Mouse (Mus musculus) lung, embryonic 14.5 days (tissue): ENCODE results near the gene Dnah2. TPM values are rescaled to one million over a fixed set of nuclear protein-coding genes. Genes with fewer than 3 reads are reported as not detected.
A peak's percentile ranks its signal among the peaks of the same experiment; 100 is the strongest.

Experiments used
- ATAC-seq: fragments of 200-750 bp; cut with Nextera tagmentation; 2 replicates; pipeline ENCODE4 v1.8.0; 2017; ENCODE audit warnings: mild to moderate bottlenecking, moderate TSS enrichment, moderate library complexity; ENCODE audit not compliant: insufficient read depth
- DNase-seq: peaks from one replicate; pipeline ENCODE4 v3.0.0-alpha.2; 2015
- H3K27ac ChIP-seq: fragments of 300-500 bp; sonication (generic); 2 replicates; pipeline ENCODE4 v1.5.1; 2014; ENCODE audit warnings: low read depth, mild to moderate bottlenecking, moderate library complexity
- H3K27me3 ChIP-seq: fragments of 300-500 bp; sonication (generic); 2 replicates; pipeline ENCODE4 v1.6.1; 2014; ENCODE audit warnings: low read length, control low read depth; ENCODE audit not compliant: insufficient read depth
- H3K36me3 ChIP-seq: fragments of 300-500 bp; sonication (generic); 2 replicates; pipeline ENCODE4 v1.6.1; 2014; ENCODE audit warnings: control low read depth; ENCODE audit not compliant: insufficient read depth
- H3K4me1 ChIP-seq: fragments of 300-500 bp; sonication (generic); 2 replicates; pipeline ENCODE4 v1.6.1; 2014; ENCODE audit warnings: antibody characterized with exemption, control low read depth; ENCODE audit not compliant: insufficient read depth
- H3K4me2 ChIP-seq: fragments of 300-500 bp; sonication (generic); 2 replicates; pipeline ENCODE4 v1.6.1; 2014; ENCODE audit warnings: mild to moderate bottlenecking
- H3K4me3 ChIP-seq: fragments of 300-500 bp; sonication (generic); 2 replicates; pipeline ENCODE4 v1.5.1; 2014; ENCODE audit warnings: low read depth, low read length
- H3K9ac ChIP-seq: fragments of 300-500 bp; sonication (generic); 2 replicates; pipeline ENCODE4 v1.6.1; 2014
- H3K9me3 ChIP-seq: fragments of 300-500 bp; sonication (generic); 2 replicates; pipeline ENCODE4 v1.6.1; 2016; ENCODE audit warnings: low read depth, low read length, control low read depth
- CTCF ChIP-seq: IDR thresholded peaks from 2 replicates; pipeline ENCODE4 v1.5.1; 2016; ENCODE audit warnings: antibody characterized with exemption, low read depth
- WGBS: fragments of 180-500 bp; shearing (Covaris S2); extraction: QIAGEN DNeasy Blood & Tissue Kit; methylation state at CpG from one replicate; pipeline ENCODE4 v1.1.7; 2014; 5-methylcytosine and 5-hydroxymethylcytosine counted together
- polyA plus RNA-seq: library from polyadenylated mRNA; unstranded; fragments of >200 nt; fragmentation: Nextera tagmentation; extraction: Ambion mirVana; gene quantifications from 2 replicates; pipeline ENCODE4 v1.2.1, GENCODE M21; 2014

The Dnah2 gene
- polyA plus RNA-seq, 1 experiment from 2014 or later, result 1.9 TPM

DNA sequence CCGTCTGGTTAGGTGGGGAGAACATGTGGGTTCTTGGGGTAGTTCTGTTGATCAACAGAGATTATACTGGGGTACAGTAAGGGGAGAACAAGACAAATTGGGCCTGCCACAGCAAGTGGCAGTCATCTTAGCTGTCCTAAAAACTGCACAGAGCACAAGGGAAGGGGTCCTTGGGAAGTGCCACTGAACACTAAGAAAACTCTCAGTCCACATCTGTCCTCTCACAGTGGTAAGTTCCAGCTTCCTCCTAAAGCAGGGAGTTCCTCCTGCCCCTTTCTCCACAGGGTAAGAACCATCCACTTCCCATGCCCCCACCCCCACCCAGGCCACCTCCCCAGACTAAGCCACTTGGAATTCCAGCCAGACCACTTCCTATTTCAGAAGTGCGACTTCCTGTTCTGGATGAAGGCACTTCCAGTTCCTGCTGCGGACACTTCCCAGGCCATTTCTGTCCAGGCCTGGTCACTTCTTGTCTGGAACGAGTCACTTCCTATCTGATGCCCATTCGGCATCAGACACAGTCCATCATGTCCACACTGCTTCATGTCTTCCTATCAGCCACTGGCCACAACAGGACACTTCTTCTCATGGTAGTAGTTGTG is 5.7 kb upstream of the Dnah2 start:
- Histone ChIP-seq H3K4me3 (no peak overlapping the region), H3K9me3 (no peaks in the 10 kb centered on the region), H3K36me3 (no peaks in the 10 kb centered on the region), H3K4me2 (no peak overlapping the region), H3K27ac (no peak overlapping the region), H3K9ac (no peak overlapping the region), H3K27me3 (no peaks in the 10 kb centered on the region), H3K4me1 (peaks cover 8% of the 10 kb centered on the region; the same call in 1 of the 2 replicates)
- 68% methylated on average over 5 of the region's 5 CpGs for WGBS
- peak; percentile 36 for DNase-seq
- TF ChIP-seq CTCF, result no peak
- no peak for ATAC-seq

DNA sequence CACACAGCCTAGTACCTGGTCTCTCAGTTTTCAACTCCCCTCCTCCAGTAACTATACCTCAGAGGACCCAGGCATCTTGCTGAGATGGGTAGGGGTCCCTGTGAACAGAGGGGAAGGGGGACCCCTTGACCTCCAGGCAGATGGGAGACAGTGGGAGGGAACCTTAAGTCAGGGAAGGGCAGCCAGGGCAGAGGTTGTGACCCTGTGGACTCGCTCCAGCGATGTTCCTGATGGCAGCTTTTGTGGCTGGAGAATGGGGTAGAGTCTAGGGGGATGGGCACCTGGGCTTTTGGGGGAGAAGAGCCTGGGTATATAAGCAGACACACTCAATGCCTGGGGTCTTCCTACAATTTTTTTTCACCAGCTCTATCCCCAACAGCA is 4.4 kb upstream of the Dnah2 start:
- DNase-seq, result no peak
- H3K4me1 ChIP-seq, result no peaks in the 10 kb centered on the region
- 5% methylated on average over 2 of the region's 2 CpGs for WGBS
- no peak overlapping the region for H3K27ac ChIP-seq
- TF ChIP-seq CTCF, result no peak
- H3K9me3 ChIP-seq, result no peaks in the 10 kb centered on the region
- 0 out of 2 replicates have a peak, but pooled peaks cover 4% of the 10 kb centered on the region for H3K27me3 ChIP-seq
- no peaks in the 10 kb centered on the region for H3K36me3 ChIP-seq
- H3K4me2 ChIP-seq, result no peak overlapping the region
- H3K9ac ChIP-seq, result no peak overlapping the region
- no peak overlapping the region for H3K4me3 ChIP-seq
- ATAC-seq, result no peak

DNA sequence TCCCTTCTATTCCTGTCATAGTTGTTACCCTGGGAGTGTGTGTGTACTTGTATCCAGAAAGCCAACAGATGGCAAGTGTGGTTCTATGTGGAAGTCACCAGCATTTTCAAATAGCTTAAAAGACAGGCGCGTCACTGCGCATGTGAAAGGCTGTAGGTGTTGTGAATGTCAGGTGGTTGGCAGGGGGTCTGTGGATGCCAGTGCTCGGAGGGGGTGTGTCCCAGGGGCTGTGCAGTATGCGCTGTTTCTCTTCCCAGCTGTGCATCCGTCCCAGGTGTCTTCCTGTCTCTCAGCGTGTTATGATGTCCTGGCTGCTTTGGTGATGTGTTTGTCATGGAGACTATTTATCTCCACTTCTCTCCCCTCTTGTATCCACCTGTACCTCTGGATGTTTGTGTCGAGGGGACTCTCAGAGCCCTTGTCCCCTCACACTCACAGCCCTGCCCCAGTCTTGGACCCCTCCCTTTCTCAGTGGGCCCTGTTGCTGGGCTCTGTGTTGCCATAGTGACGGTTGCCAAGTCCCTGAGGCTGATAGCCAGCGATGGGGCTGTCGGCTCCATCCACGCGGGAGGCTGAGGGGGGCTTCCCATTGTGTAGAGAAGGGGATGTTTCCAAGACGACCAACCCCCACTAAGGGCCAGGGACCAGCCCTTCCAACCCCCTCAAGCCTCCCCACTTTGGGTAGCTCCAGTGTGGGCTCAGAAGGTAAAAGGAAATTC is 3.9 kb upstream of the Dnah2 start:
- no peak overlapping the region for H3K27ac ChIP-seq
- H3K9me3 ChIP-seq, result no peaks in the 10 kb centered on the region
- ATAC-seq, result no peak
- H3K27me3 ChIP-seq, result 0 out of 2 replicates have a peak, but pooled peaks cover 4% of the 10 kb centered on the region
- no peaks in the 10 kb centered on the region for H3K36me3 ChIP-seq
- WGBS, result 21% methylated on average over 14 of the region's 14 CpGs
- no peak overlapping the region for H3K4me2 ChIP-seq
- H3K4me3 ChIP-seq, result no peak overlapping the region
- peak; percentile 34 for DNase-seq
- no peak overlapping the region for H3K9ac ChIP-seq
- H3K4me1 ChIP-seq, result no peaks in the 10 kb centered on the region
- TF ChIP-seq CTCF, result no peak

DNA sequence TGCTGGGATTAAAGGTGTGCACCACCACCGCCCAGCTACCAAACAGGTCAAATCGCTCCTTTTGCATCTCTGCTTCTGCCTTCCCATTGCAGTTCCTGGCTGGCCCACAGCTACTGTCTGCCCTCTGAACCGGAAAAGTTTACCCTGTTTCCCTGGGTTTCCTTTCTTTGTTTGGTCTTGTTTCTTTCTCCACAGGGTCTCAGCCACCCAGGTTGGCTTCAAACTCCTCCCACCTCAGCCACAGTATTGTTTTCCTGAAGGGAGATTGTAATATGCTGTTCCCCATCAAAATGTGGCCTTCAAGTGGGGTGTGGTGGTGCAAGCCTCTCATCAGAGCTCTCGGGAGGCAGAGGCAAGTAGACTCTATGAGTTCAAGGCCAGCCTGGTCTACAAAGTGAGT is 2.4 kb upstream of the Dnah2 start:
- no peak for TF ChIP-seq CTCF
- Histone ChIP-seq H3K4me2 (no peak overlapping the region), H3K4me1 (no peaks in the 10 kb centered on the region), H3K9me3 (no peaks in the 10 kb centered on the region), H3K9ac (no peak overlapping the region), H3K27me3 (0 out of 2 replicates have a peak, but pooled peaks cover 4% of the 10 kb centered on the region), H3K4me3 (no peak overlapping the region), H3K27ac (no peak overlapping the region), H3K36me3 (no peaks in the 10 kb centered on the region)
- DNase-seq (peak; percentile 6), ATAC-seq (no peak)
- 66% methylated on average over 4 of the region's 4 CpGs for WGBS

DNA sequence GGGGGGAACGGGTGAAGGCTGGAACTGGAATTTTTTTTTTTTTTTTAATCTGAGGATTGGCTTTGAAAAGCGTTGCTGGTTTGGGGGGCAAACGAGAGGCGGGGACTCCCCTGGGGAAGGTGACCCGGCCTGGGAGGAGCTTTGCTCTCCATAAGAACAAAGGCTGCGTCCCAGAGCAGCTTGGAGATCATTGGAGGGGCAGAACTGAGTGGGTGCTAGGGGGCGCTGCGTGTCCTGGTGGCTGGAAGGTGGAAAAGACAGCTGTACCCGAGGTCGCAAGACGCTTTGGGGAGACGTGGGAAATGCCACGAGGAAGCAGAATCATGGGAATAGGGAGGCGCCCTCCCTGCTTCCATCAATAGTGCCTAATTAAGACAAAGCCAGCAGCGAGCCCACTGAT is 1.8 kb downstream of the Dnah2 start:
- H3K4me1 ChIP-seq, result no peaks in the 10 kb centered on the region
- peak overlapping the region; percentile 99 for H3K4me2 ChIP-seq
- peak overlapping the region; percentile 43 for H3K4me3 ChIP-seq
- H3K9ac ChIP-seq, result peak overlapping the region; percentile 71
- no peaks in the 10 kb centered on the region for H3K9me3 ChIP-seq
- TF ChIP-seq CTCF, result peak; percentile 65
- 0 out of 2 replicates have a peak, but pooled peaks cover 4% of the 10 kb centered on the region for H3K27me3 ChIP-seq
- peak overlapping the region; percentile 82 for H3K27ac ChIP-seq
- no peaks in the 10 kb centered on the region for H3K36me3 ChIP-seq
- DNase-seq, result peak; percentile 76
- peak; percentile 49 for ATAC-seq
- WGBS, result 3% methylated on average over 15 of the region's 15 CpGs

DNA sequence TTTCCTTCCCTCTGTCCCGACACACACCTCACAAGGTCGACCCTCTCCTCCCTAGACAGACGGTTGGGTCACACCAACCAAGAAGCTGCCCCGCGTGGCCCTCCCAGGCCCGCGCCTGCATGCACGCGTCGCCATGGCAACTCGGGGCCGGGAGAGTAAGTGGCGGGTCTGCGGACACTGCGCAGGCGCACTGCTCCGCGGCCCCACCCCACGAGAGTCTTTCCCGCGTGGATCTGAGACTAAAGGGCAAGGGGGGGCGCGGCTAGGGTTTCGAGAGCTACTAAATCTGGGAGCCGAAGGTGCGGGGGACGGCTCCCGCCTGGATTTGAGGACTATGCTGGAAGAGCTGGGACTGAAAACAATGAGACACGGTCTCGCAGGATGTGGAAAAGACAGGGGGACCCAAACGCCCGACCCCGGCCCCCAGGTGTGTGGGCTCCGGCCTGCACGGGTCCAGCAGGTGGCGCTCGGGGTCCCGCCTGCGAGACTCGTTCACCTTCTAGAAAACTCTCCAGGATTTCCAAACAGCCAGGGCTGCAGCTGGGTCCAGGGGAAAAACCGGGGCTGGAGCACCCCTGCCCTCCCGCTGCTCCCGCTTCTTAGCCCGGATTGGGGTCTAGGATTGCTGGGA is 2.4 kb downstream of the Dnah2 start:
- peak overlapping the region; percentile 43 for H3K4me3 ChIP-seq
- no peaks in the 10 kb centered on the region for H3K36me3 ChIP-seq
- peak overlapping the region; percentile 99 for H3K4me2 ChIP-seq
- ATAC-seq, result peak; percentile 85
- H3K27ac ChIP-seq, result peak overlapping the region; percentile 82
- DNase-seq, result peak; percentile 89
- peak; percentile 59 for TF ChIP-seq CTCF
- peak overlapping the region; percentile 71 for H3K9ac ChIP-seq
- no peaks in the 10 kb centered on the region for H3K4me1 ChIP-seq
- 0 out of 2 replicates have a peak, but pooled peaks cover 4% of the 10 kb centered on the region for H3K27me3 ChIP-seq
- no peaks in the 10 kb centered on the region for H3K9me3 ChIP-seq
- whole genome bisulfite sequencing, result under 1% methylated on average over 44 of the region's 44 CpGs

DNA sequence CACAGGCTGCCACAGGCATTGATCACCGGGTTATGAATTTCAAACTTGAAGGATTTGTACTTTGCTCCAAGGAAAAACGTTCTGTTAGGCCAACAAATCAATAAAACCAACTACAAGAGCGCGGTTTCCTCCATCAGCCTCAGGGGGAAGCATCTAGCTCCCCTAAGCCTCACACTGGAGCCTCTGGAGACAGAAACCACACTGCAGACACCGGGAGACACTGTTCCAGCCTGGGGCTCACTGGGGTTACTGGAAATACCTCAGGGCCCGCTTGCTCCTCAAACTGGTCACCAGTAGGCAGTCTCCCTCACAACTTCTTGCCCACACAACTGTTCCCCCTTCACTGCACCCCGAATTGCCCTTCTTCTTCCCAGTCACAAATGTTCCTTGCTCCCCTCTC is 3.0 kb downstream of the Dnah2 start:
- H3K9me3 ChIP-seq, result no peaks in the 10 kb centered on the region
- DNase-seq, result peak; percentile 48
- H3K4me1 ChIP-seq, result no peaks in the 10 kb centered on the region
- no peaks in the 10 kb centered on the region for H3K36me3 ChIP-seq
- H3K4me3 ChIP-seq, result peak overlapping the region; percentile 43
- peak; percentile 13; the same call in 1 of the 2 replicates for ATAC-seq
- 14% methylated on average over 7 of the region's 7 CpGs for WGBS
- peak overlapping the region; percentile 99 for H3K4me2 ChIP-seq
- peak overlapping the region; percentile 71 for H3K9ac ChIP-seq
- peak overlapping the region; percentile 82 for H3K27ac ChIP-seq
- 0 out of 2 replicates have a peak, but pooled peaks cover 4% of the 10 kb centered on the region for H3K27me3 ChIP-seq
- TF ChIP-seq CTCF, result no peak; the same call in 1 of the 2 replicates
